Mouse (Mus musculus) ovary, adult 2 months (tissue): ENCODE data around the gene Elp4. TPM values are rescaled to one million over a fixed set of nuclear protein-coding genes. Genes with fewer than 3 reads are reported as not detected.

Experiments used
- polyA plus RNA-seq: library from polyadenylated mRNA; depleted of rRNA; stranded (reverse); fragments of >200 nt; gene quantifications from 2 replicates; pipeline ENCODE4 v1.2.3, GENCODE M21; 2012; rRNA removed

The Elp4 gene
- polyA plus RNA-seq = 5.8 and 10.5 TPM in 2 replicates

DNA sequence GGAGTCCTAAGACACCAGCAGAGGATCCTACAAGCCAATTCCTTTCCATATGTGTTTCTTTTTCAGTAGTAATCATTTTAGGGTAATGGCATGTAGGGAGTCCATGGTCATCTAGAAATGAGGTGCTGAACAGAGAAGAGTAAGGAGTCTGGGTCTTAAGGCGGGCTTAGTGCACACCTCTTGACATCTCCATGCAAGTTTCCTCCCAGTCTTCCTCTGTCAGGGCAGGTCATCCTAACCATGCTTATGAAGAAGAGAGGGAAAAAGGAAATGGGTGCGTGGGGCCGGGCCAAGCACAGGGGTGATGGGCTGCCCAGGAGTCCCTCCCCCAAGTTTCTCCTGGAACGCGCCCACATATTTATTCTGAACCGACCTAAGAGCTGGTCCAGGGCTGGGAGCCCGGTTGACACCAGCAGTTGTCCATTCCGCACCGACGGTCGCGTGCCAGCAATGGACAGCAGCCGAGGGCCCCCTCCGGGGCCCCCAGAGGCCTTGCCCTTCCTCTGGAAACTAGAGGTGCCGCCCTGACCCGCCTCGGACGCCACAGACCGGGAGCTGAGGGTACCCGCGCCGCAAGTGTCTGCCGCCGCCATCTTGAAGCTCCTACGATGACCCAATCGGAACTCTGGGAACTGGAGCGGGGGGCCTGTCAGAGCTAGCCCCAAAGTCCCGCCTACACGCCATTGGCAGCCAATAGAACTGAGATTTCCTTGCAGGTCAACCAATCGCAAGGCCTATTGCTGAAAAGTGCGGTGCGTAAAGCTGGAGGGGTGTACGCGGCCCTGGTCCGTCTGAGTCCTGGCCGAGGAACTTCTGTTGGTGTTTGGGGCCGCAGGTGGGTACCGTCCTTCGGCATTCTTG is at the start of gene Elp4, which contains the start of gene Immp1l:
Gene Elp4, minus strand, starts transcription at position 669 of the 861 bp plus-strand sequence.
Gene Immp1l, plus strand, starts transcription at position 743 of the 861 bp plus-strand sequence.

GRCm38 (mm10) chr2:105668271-105669270 is 235.8 kb downstream of the Elp4 start, which contains the start of gene Pax6:
Gene Pax6, plus strand, starts transcription at chr2:105668900.

Other genes with a start within 250 kb of the Elp4 start
- not detected in 2 replicates for gene Pax6, start 235.7 kb downstream of the Elp4 start, polyA plus RNA-seq
- 2.8 and 4.7 TPM in 2 replicates for gene Immp1l, start 74 bp upstream of the Elp4 start, polyA plus RNA-seq
- 10.3 and 13.4 TPM in 2 replicates for gene Dnajc24, start 99.0 kb upstream of the Elp4 start, polyA plus RNA-seq